Mouse (Mus musculus): ENCODE results near the gene Dus3l.

Dus3l gene

DNA sequence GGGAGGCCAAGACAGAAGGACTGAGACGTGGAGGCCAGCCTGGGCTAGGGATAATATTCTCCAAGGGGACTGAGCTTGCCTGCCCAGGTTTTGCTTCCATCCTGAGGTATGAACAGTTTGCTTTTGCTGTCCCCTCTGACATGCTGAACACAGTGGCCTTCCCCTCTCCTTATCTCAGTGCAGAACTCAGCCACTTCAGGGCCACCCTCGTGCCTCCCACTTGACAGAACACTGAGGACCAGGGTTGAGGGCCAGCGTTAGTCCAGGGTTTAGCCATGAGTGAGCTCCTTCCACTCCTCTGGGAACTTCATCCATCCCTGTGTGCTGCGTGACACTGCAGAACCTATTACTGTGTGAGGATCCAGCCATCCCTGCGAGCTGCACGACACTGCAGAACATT lies 24.7 kb downstream of the Dus3l start:
- no peak for DNase-seq (ENCODE audit: low read depth, low spot score)

DNA sequence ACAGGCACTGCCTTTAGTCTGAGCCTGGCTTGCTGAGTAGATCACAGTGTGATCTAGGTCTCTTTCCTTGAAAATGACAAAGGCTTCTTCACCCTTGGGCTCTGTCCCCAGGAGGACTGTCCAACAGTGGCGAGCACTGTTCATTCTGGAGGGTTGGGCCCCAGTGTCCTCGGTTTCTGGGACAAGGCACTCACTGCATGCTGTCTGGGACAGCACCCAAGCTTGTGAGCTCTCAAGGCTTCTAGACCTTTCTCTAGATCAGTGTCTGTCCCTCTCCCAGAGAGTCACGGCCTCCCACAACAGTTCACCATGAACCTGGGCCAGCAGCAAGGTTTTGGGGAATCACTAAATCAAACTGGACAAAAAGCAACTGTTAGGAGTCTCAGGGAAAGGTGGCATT lies 28.0 kb downstream of the Dus3l start:
- DNase-seq (ENCODE audit: low read depth, low spot score): no peak

GRCm38 (mm10) chr17:56793614-56794319 lies 29.2 kb downstream of the Dus3l start:
- DNase-seq (ENCODE audit: low read depth, low spot score): no peak

DNA sequence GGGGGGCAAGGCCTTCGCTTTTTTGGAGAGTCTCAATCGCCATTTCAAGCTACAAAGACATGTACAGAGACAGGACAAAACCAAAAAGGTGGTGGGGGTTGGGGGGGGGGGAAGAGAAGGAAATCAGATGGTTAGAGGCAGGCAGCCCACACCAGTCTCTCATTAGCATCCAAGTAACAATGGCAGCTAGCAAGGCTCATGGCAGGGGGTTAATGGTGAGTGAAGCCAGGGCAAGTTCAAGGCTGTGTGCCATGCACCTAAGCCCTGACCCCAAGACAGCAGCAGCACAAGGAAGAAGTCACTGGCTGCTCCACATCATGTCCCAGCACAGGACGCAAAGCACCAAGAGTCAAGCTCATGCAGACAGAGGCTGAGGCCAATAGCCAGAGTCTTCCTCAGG lies 34.7 kb downstream of the Dus3l start:
- DNase-seq (ENCODE audit: low read depth, low spot score): no peak

DNA sequence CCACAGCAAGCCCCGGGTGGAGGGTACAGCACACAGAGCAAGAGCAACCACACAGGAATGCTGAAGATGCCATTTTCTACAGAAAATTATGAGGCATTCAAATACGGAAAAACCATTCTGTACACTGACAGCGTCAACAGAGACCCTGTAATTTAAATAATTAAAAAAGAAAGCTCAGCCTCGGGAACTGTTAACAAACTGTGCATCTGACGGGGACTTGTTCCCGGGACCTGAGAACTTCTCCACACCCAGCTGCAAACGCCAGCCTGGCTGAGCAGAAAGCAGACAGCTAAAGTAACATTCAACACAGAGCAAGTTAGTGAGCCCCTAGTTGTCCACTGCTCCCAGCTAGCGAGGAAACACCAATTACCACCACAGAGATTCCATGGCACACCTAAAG lies 37.5 kb downstream of the Dus3l start:
- no peak for DNase-seq (ENCODE audit: low read depth, low spot score)

DNA sequence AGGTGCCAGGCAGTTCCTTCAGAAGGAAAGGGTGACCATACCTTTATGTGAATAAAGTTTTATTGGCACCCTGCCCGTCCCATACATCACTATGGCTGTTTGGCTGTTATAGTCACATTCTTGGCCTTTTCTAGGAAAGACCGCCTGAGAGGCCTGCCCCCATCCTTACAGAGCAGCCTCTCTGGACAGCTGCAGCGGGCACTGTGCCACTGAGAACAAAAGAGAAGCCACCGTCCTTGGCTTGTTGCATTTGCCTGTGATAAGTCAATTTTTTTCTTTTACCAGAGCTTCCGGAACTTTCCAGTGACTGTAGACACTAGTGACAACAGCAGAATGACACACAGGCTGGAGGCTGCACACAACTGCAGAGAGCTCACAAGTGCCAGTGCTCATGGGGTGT lies 40.4 kb downstream of the Dus3l start:
- peak; percentile 27 for DNase-seq (ENCODE audit: low read depth, low spot score)

DNA sequence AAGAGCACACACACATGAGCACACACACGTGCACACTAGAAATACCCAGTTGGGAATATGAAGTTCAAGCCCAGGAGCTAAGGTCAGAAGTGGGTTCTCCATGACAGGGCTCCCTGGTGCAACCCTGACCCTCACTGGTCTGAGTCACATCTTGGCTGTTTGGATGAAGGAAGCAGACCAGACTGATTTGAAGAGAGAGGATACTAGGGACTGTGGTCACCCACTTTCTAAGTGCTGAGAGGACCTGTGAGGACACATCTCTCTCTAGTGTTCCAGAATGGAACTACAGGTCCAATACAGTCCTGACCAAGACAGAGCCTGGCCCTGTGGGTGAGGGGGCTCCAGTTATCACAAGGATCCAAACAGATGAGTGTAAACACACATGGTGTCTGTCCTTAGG lies 41.2 kb downstream of the Dus3l start:
- DNase-seq (ENCODE audit: low read depth, low spot score): no peak

- peak; percentile 87 for DNase-seq (ENCODE audit: low read depth, low spot score)
Measured at GRCm38 (mm10) chr17:56808518-56808917, 44.0 kb downstream of the Dus3l start.

- peak; percentile 76 for DNase-seq (ENCODE audit: low read depth, low spot score)
Measured at GRCm38 (mm10) chr17:56810245-56810644, 45.7 kb downstream of the Dus3l start.

GRCm38 (mm10) chr17:56814316-56815056 lies 49.9 kb downstream of the Dus3l start:
- DNase-seq (ENCODE audit: low read depth, low spot score): peak; percentile 87

- no peak for DNase-seq (ENCODE audit: low read depth, low spot score)
Measured at GRCm38 (mm10) chr17:56815057-56815345, 50.4 kb downstream of the Dus3l start.

DNA sequence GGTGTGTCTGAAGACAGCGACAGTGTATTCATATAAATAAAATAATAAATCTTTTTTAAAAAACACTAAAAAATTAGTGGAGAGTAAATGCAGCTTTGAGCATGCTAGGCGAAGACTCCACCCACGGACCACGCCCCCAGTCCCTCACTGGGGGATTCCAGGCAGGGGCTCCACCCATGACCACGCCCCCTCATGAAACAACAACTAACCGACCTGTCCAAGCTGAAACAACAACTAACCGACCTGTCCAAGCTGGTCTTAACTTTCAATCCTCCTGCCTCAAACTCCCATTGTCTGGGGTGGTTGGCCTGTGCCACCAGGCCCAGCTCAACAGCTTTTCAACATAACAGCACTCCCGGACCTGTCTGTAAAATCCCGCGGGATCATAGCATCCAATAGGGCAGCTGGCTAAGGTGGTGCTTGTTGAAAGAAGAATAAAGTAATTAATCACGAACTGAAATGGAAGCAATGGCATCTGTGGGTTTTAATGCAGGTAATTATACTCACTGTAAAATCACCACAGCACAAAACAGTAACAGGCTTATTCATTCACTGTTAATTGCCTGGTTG lies 53.6 kb downstream of the Dus3l start:
- no peak for DNase-seq (ENCODE audit: low read depth, low spot score)

GRCm38 (mm10) chr17:56819032-56819545 lies 54.5 kb downstream of the Dus3l start:
- DNase-seq (ENCODE audit: low read depth, low spot score): no peak
